Mouse (Mus musculus) B cell, adult 2 months (primary cell): ENCODE data around the gene Actl6a.

Experiments
- DNase-seq, 2 experiments: peaks; one replicate each; pipeline ENCODE4 v3.0.0; 2022

Actl6a gene

GRCm38 (mm10) chr3:32749820-32750579 is 43.9 kb downstream of the Actl6a start:
- DNase-seq: no peak

- DNase-seq: no peak
Measured at GRCm38 (mm10) chr3:32754384-32754915, 48.4 kb downstream of the Actl6a start.

- DNase-seq: no peak
Measured at GRCm38 (mm10) chr3:32759212-32759611, 53.1 kb downstream of the Actl6a start.

GRCm38 (mm10) chr3:32762962-32763361 is 56.9 kb downstream of the Actl6a start:
- DNase-seq: no peak

- no peak for DNase-seq
Measured at GRCm38 (mm10) chr3:32763902-32764301, 57.8 kb downstream of the Actl6a start.

- DNase-seq: no peak
Measured at GRCm38 (mm10) chr3:32770781-32771180, 64.7 kb downstream of the Actl6a start.
